Mouse (Mus musculus) lung, postnatal 0 days (tissue): ENCODE data around the gene Spata13.

Experiments used
- CTCF ChIP-seq: IDR thresholded peaks from 2 replicates; pipeline ENCODE4 v1.5.1; 2016; ENCODE audit warnings: antibody characterized with exemption, mild to moderate bottlenecking
- EP300 ChIP-seq: IDR thresholded peaks from 2 replicates; pipeline ENCODE4 v1.6.1; 2016; ENCODE audit warnings: antibody characterized with exemption, mild to moderate bottlenecking, control low read depth

- TF ChIP-seq CTCF (no peak), EP300 (no peak)
Observed at GRCm38 (mm10) chr14:60647885-60648284, 14.1 kb downstream of the Spata13 start.
